Mouse (Mus musculus) kidney, adult 9 months (tissue): ENCODE measurements at regions not wholly inside any gene's neighbourhood (a gene's known extent, or its start where the extent isn't known, plus 50 kb on each side); places are given as distances from the start of the nearest gene placed in this dataset.

Experiments used
- DNase-seq: peaks from one replicate; pipeline ENCODE4 v3.0.0; 2022

DNA sequence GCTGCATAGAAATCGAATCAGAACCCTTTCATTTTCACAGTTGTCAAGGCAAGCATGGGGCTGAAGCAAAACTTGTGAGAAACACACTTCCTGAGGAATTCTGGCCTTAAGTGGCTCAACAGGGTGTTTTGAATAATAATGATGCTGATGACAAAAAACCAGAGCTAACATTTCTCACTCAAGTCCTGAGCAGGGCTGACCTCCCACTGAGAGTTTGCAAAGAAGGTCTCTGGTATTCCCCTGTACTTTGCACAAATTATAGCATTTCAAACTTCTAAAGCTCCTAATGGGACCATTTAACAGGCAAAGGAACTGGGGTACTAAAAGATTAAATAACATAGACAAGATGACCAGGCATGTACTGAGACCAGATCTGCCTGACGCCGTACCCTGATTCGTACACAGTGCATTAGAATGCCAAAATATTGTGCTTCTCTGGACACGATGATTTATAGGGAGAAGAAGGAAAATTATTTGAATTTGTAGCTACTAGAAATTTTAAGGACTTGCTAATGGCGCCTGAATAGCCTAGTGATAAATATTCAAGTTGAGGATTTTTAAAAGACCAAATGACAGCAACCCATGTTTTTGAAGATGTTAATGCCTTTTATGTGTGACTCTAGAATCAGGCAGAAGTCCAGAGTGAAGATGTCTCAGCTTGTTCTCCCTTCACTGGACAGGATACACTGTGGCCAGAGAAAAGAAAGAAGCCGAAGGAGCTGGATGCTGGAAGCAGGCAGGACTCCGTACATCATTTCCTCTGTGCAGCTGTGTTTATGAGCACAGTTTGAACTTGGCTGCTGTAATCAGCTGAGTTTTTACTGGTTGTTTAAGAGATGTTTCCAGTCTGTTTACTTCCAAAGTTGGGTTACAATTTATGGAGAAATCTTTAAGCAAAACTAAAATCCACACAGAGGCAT lies 1056.7 kb downstream of the Fam19a2 start:
- no peak for DNase-seq

DNA sequence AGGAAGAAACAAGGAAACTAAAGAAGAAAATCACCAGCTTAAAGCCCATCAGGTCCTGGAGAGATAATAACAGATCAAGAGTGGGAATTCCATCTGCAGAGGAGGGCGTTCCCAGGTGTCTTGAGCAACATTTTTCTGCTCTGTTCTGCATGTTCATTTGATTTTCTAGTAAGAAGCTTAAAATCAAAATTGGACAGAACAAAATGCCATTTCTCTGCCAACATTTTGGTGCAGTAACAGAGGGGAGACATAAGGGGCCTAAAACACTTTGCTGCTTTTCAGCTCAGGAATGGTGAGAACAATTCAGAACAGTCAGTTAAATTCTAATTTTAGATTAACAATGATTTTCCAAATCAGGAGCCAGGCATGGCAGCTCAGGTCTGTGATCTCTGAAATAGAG lies 1056.8 kb downstream of the Slc16a7 start:
- no peak for DNase-seq

DNA sequence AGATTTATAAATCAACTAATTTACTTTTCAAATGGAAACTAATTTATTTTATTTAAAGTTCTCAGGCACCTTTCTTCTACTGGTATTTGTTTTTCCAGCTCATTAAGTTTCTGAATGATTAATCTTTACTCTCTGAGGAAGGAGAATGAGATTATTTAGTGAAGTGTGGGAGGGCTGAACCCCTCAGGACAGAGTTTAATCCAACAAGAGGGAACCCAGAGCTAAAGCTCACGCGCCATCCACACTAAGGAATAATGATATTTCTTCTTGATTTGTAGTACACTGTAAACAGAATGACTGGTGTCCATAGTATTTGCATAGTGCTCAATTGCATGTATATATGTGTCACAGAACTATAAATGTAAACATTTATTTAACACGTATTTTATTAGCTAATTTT lies 1050.3 kb downstream of the Slc16a7 start:
- no peak for DNase-seq

DNA sequence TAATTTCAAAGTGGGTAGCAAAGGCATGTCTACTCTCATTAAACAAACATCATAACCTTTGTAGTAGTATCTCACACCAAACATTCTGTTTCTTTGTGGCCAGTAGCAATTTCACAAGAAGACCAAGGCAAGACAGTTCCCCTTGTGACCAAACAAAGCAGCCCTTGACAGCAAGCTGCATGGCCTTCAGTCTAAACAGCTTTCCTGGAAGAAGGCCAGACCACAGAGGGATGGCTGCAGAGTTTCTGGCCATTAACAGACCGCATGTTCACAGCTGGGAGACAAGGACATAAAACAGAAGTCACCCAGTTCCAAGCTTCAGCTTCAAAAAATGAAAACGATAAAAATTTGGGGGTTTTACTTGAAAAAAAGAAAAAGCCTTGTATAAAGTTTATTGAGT lies 1040.0 kb downstream of the Slc16a7 start:
- no peak for DNase-seq

DNA sequence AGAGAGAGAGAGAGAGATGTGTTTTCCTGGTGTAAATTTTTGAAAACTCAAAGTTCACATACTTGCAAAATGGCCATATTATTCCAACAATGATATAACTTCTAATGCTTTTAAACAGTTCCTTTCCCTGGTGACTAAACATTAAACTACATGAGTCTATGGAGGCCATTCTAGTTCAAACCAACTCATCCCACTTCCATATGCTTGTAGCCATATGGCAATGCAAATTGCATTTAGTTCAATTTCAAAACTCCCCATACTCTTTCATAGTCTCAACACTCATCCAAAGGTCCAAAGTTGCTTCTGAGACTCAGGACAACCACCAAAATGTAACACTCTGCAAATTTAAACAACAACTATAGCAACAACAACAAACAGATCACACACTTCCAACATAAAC lies 1026.5 kb downstream of the Slc16a7 start:
- DNase-seq = no peak

DNA sequence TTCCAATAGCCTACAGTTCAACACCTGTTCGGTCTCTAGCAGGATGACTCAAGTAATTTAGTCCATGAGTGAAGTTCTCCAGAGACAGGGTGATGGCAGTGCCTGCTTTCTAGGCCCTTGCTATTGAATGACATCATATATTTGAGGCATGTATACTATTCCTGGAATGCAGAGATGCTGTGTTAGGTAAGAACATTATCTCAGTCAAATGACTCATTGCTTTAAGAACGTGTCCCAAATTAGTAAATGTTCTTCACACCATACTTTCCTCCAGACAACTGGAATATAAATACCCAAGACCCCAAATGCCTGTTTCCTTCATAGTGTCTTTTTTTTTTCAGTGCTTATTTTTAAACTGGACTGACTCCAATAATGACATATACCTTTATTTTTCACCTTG lies 1018.3 kb downstream of the Slc16a7 start:
- DNase-seq = no peak

DNA sequence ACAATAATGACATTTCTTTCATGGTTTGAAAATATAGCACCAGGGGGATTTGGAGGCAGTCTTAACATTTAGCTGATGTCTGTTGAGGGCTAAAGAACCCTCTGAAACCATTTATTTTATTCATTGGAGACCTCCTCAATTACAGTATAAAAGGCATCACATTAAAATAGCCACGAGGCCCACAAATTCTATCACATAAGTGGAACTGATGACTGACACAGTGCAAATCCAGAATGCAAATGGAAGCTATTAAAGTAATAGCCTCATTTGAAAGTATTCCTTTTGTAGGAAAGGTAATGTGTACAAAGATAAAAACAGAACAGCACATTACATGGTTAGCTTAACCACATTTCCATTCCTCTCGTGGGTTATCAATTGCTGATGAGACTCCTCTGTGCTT lies 986.6 kb downstream of the Slc16a7 start:
- DNase-seq = no peak

DNA sequence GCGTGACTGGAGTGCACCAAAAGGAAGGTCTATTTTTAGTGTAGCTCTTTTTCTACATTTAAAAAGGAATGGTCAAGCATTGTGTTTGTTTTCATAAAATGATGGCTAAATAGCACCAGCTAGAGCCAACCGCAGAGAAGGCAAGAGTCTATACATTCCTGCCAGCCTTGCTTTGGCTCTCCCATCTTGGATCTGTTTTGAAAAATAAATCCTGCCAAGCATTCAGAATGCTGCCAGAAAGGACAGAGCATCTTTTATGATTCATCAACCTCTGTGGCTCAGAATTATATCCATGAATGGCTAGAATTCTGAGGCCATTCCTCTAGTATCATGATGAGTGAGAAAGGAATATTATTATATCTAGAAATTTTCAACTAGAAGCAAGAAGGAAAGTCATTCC lies 979.6 kb downstream of the Slc16a7 start:
- no peak for DNase-seq

DNA sequence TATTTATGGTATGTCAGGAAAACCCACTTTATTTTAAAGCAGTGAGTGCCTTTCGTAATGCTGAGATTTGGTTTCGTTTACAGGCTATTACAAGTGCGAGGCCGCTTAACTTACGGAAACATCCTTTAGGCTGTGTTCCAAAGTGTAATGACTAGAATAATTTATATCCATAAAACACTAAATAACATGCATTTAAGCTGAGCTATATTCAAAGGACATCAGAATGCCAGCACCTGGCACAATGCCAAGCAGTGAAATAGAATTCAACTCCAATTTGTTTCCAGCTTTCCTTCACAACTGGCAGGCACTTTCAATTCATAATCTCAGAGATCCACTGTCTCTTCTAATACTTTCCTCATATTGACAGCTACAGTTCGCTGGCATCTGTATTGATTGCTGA lies 972.7 kb downstream of the Slc16a7 start:
- DNase-seq = no peak

DNA sequence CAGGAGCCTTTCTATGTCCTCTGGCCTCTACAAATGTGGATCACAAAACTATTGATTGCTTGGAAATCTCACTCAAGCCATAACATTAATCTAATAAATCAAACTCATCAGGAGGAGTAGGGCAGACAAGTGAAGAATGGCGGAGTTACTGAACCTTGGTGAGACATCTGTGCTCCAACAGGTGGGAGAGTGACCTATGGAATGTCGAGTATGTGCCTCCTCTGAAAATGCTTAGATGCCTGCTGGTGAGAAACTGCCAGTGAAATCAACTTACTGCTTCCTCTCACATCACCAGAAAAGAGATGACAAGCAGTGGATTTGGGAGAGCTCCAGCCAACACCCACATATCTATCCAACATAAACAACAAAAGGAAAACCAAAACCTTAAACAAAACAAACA lies 965.8 kb downstream of the Slc16a7 start:
- DNase-seq = no peak
